In the genomic region with DNA sequence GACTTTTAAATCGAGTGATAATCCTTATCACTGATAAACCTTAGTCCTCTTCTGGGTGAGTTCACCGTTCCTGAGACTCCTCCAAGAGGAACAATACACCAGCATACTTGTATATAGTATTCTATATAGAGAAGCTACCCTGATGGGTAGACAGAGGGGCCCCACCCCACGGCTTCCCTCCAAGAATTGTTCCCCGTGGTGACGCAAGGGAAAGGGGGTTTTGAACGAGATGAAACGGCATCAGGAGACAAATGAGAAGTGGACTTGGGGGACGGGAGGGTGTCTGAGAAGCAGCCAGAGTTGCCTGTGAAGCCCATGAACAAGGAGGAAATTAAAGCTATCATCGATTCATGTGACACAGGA, we compare ENCODE assay signal across 8 mouse cellular contexts. TPM values are rescaled to one million over a fixed set of nuclear protein-coding genes. Genes with fewer than 3 reads are reported as not detected.
DNase-seq lines count a peak whose midpoint lies in the region; ATAC-seq and TF ChIP-seq lines count a peak whose summit lies in the region.

No protein-coding gene starts in this region.

- TF ChIP-seq POLR2A in lung, adult 2 months (IDR thresholded peaks at IDR 0.05; ENCODE audit: borderline replicate concordance, extremely low read depth, low read depth, low read length), result no peak

- peak; percentile 75 for ATAC-seq in granulocyte monocyte progenitor cell, adult 5-6 weeks (replicated peaks; ENCODE audit: poor library complexity, severe bottlenecking)
- 0 out of 2 replicates have a peak, but pooled peaks have one; percentile 26 for ATAC-seq in limb, embryonic 15.5 days (ENCODE audit: insufficient number of reproducible peaks, low FRiP score, low TSS enrichment, low read depth)
- ATAC-seq in neural tube, embryonic 12.5 days (ENCODE audit: low FRiP score, low read depth), result peak; percentile 61

- peak overlapping the region; percentile 97; the same call in 1 of the 2 replicates for H3K9ac ChIP-seq in limb, embryonic 15.5 days
- H3K9ac ChIP-seq in neural tube, embryonic 12.5 days, result no peak overlapping the region

- peaks cover 5% of the 10 kb centered on the region for H3K36me3 ChIP-seq in limb, embryonic 15.5 days
- peaks cover 9% of the 10 kb centered on the region for H3K36me3 ChIP-seq in neural tube, embryonic 12.5 days

- no peaks in the 10 kb centered on the region for H3K9me3 ChIP-seq in limb, embryonic 15.5 days
- H3K9me3 ChIP-seq in neural tube, embryonic 12.5 days, result no peaks in the 10 kb centered on the region

- 2% methylated on average over 9 of the region's 9 CpGs for WGBS in lung, adult 2 months
- WGBS in limb, embryonic 15.5 days, result 10% methylated on average over 9 of the region's 9 CpGs
- 14% methylated on average over 9 of the region's 9 CpGs for WGBS in neural tube, embryonic 12.5 days

- no peak for TF ChIP-seq CTCF in lung, adult 2 months (IDR thresholded peaks at IDR 0.05; ENCODE audit: insufficient read depth, low read length)

- H3K4me3 ChIP-seq in lung, adult 2 months (replicated peaks; ENCODE audit: extremely low read depth, low read depth, low read length), result peak overlapping the region; percentile 94
- peak overlapping the region; percentile 95 for H3K4me3 ChIP-seq in limb, embryonic 15.5 days
- H3K4me3 ChIP-seq in neural tube, embryonic 12.5 days, result peak overlapping the region; percentile 86

- H3K27ac ChIP-seq in limb, embryonic 15.5 days, result no peak overlapping the region
- H3K27ac ChIP-seq in neural tube, embryonic 12.5 days, result no peak overlapping the region

- peaks cover 19% of the 10 kb centered on the region for H3K27me3 ChIP-seq in limb, embryonic 15.5 days
- peaks cover 13% of the 10 kb centered on the region for H3K27me3 ChIP-seq in neural tube, embryonic 12.5 days (replicated peaks)

- H3K4me2 ChIP-seq in limb, embryonic 15.5 days, result peak overlapping the region; percentile 48
- peak overlapping the region; percentile 72 for H3K4me2 ChIP-seq in neural tube, embryonic 12.5 days (replicated peaks)

- peaks cover 7% of the 10 kb centered on the region; the same call in 1 of the 2 replicates for H3K4me1 ChIP-seq in lung, adult 2 months (ENCODE audit: control insufficient read depth, insufficient read depth, low read length)
- H3K4me1 ChIP-seq in limb, embryonic 15.5 days, result peaks cover 17% of the 10 kb centered on the region
- peaks cover 15% of the 10 kb centered on the region; the same call in 1 of the 2 replicates for H3K4me1 ChIP-seq in neural tube, embryonic 12.5 days

- peak; percentile 42 for DNase-seq in lung, adult 2 months
- DNase-seq in lung, postnatal 25 days (ENCODE audit: low spot score), result no peak
- peak; percentile 51 for DNase-seq in c-Kit-positive CD71-negative TER-119-negative erythroid progenitor cells, embryonic 14.5 days (ENCODE audit: low read depth)
- DNase-seq in embryo, embryonic 10 days (ENCODE audit: low spot score), result no peak
- no peak for DNase-seq in gastrocnemius, postnatal 10 days

RNA-seq across cellular contexts. Expression of gene Car7, which starts 0.3 kb away (rescaled TPM):
- 1.4 and 1.8 TPM in 2 replicates for polyA plus RNA-seq in lung, adult 2 months (2012; rRNA removed)
- total RNA-seq in granulocyte monocyte progenitor cell, adult 5-6 weeks (2014; fragmentation: Nextera tagmentation), result not detected in 2 replicates
- 0.52 TPM in 1 of 2 replicates, not detected in the other for total RNA-seq in granulocyte monocyte progenitor cell, adult 5-6 weeks (2017)
- 1.0 and 1.2 TPM in 2 replicates for polyA plus RNA-seq in limb, embryonic 15.5 days (2015; fragmentation: Nextera tagmentation; extraction: Ambion mirVana)
- 1.3 and 1.4 TPM in 2 replicates for polyA plus RNA-seq in neural tube, embryonic 12.5 days (2016; fragmentation: Nextera tagmentation; extraction: Ambion mirVana)
- 1 to 10 TPM in 1 of 2 experiments, under 1 TPM in 1; 0.56 to 1.6 TPM for total RNA-seq in gastrocnemius, postnatal 10 days (2021)

RNA-seq across cellular contexts. Expression of gene Nae1, which starts 0.3 kb away (rescaled TPM):
- polyA plus RNA-seq in lung, adult 2 months (2012; rRNA removed), result 7.4 and 17.1 TPM in 2 replicates
- total RNA-seq in granulocyte monocyte progenitor cell, adult 5-6 weeks (2014; fragmentation: Nextera tagmentation), result 38.8 and 62.4 TPM in 2 replicates
- 64.6 and 109 TPM in 2 replicates for total RNA-seq in granulocyte monocyte progenitor cell, adult 5-6 weeks (2017)
- polyA plus RNA-seq in limb, embryonic 15.5 days (2015; fragmentation: Nextera tagmentation; extraction: Ambion mirVana), result 92.1 and 93.8 TPM in 2 replicates
- 112 and 124 TPM in 2 replicates for polyA plus RNA-seq in neural tube, embryonic 12.5 days (2016; fragmentation: Nextera tagmentation; extraction: Ambion mirVana)
- 10 to 100 TPM; 27.0 to 27.4 TPM for total RNA-seq in gastrocnemius, postnatal 10 days (2021)

RNA-seq across cellular contexts. Expression of gene Terb1, which starts 25.1 kb away (rescaled TPM):
- 0.05 and 0.07 TPM in 2 replicates for polyA plus RNA-seq in lung, adult 2 months (2012; rRNA removed)
- not detected in 2 replicates for total RNA-seq in granulocyte monocyte progenitor cell, adult 5-6 weeks (2014; fragmentation: Nextera tagmentation)
- not detected in 2 replicates for total RNA-seq in granulocyte monocyte progenitor cell, adult 5-6 weeks (2017)
- polyA plus RNA-seq in limb, embryonic 15.5 days (2015; fragmentation: Nextera tagmentation; extraction: Ambion mirVana), result 0.40 and 0.42 TPM in 2 replicates
- 0.18 and 0.27 TPM in 2 replicates for polyA plus RNA-seq in neural tube, embryonic 12.5 days (2016; fragmentation: Nextera tagmentation; extraction: Ambion mirVana)
- total RNA-seq in gastrocnemius, postnatal 10 days (2021), result not detected

RNA-seq across cellular contexts. Expression of gene Pdp2, which starts 56.5 kb away (rescaled TPM):
- polyA plus RNA-seq in lung, adult 2 months (2012; rRNA removed), result 3.4 and 4.4 TPM in 2 replicates
- 9.6 and 13.1 TPM in 2 replicates for total RNA-seq in granulocyte monocyte progenitor cell, adult 5-6 weeks (2014; fragmentation: Nextera tagmentation)
- total RNA-seq in granulocyte monocyte progenitor cell, adult 5-6 weeks (2017), result 10.3 and 11.4 TPM in 2 replicates
- 8.8 and 10.1 TPM in 2 replicates for polyA plus RNA-seq in limb, embryonic 15.5 days (2015; fragmentation: Nextera tagmentation; extraction: Ambion mirVana)
- 17.2 and 17.5 TPM in 2 replicates for polyA plus RNA-seq in neural tube, embryonic 12.5 days (2016; fragmentation: Nextera tagmentation; extraction: Ambion mirVana)
- total RNA-seq in gastrocnemius, postnatal 10 days (2021), result 1 to 10 TPM; 3.8 to 4.7 TPM

Comparison
In these comparisons a context has a peak if more than half of its experiments do, and no peak if none do; other contexts are left out.
1. DNase-seq: peak in lung, adult 2 months (single experiment) and c-Kit-positive CD71-negative TER-119-negative erythroid progenitor cells, embryonic 14.5 days (single experiment); none in lung, postnatal 25 days (single experiment), embryo, embryonic 10 days (single experiment) and gastrocnemius, postnatal 10 days (single experiment).
2. Peak in every context shown above with its lines, with median percentiles within 50 percentile points of each other: H3K4me3 ChIP-seq and ATAC-seq.